Mouse (Mus musculus): ENCODE results near the gene Glcci1.

The Glcci1 gene

GRCm38 (mm10) chr6:8631986-8632632 is 122.7 kb downstream of the Glcci1 start:
- in situ Hi-C loops (cut with MboI; ENCODE audit: low pct_unique_long_range_greater_than_20kb in 1 of 2, low sequenced_read_pairs in 2 of 2, unreplicated experiment in 1 of 2), result no loop called here

DNA sequence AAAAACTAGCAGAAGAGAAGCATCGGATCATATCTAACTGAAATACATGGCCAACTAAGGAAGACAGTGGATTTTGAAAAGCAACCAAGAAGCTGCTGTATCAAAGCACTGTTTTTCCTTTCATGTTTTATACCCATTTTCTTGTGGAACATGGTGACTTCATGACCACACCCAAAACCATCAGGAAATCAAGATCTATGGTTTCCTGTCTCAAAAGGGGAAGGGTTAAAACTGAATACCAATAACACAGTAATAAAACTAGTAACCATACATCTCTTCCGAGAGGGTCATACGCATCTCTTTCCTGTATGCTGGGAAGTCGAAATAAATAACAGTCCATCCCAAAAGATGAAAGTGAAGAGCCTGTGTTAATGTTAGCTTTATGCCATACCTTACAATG is 123.3 kb downstream of the Glcci1 start:
- in situ Hi-C loops (cut with MboI; ENCODE audit: low pct_unique_long_range_greater_than_20kb in 1 of 2, low sequenced_read_pairs in 2 of 2, unreplicated experiment in 1 of 2), result no loop called here

- in situ Hi-C loops (cut with MboI; ENCODE audit: low pct_unique_long_range_greater_than_20kb in 1 of 2, low sequenced_read_pairs in 2 of 2, unreplicated experiment in 1 of 2), result no loop called here
Observed at GRCm38 (mm10) chr6:8638122-8638521, 128.7 kb downstream of the Glcci1 start.

DNA sequence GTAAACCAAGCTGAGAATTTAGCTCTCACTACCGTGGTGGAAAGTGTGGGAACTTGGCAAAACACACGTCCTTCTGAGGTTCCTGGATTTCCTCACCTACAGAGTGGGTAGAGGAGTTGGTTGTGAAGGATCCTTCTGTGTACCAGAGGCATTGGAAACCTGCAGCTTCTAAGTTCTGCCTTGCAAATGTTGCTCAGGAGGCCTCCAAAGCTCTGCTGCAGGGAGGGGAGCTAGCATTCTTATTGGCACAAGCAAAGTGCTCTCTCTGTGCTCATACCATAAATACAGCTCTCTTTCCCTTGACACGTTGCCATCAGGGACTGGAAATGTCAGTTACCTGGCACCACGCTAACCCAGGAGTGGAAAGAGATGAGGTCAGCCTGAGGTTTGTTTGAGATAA is 129.5 kb downstream of the Glcci1 start:
- in situ Hi-C loops (cut with MboI; ENCODE audit: low pct_unique_long_range_greater_than_20kb in 1 of 2, low sequenced_read_pairs in 2 of 2, unreplicated experiment in 1 of 2), result no loop called here

DNA sequence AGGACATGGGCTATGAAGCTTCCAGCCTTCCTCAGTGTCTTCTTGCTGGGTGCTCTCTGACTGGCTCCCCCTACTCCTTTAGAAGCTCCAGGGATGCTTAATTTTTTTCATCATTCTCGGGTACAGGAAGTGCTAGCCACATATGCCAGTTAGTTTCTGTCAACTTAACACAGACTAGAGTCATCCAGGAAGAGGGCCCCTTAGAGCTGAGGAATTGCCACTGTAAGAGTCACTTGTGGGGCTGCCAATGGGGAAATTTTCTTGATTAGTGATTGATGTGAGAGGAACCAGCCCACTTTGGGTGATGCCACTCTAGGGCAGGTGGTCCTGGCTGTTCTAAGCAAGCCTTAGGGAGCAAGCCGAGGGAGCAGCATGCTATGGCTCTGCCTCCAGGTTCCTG is 130.1 kb downstream of the Glcci1 start:
- in situ Hi-C loops (cut with MboI; ENCODE audit: low pct_unique_long_range_greater_than_20kb in 1 of 2, low sequenced_read_pairs in 2 of 2, unreplicated experiment in 1 of 2), result no loop called here

DNA sequence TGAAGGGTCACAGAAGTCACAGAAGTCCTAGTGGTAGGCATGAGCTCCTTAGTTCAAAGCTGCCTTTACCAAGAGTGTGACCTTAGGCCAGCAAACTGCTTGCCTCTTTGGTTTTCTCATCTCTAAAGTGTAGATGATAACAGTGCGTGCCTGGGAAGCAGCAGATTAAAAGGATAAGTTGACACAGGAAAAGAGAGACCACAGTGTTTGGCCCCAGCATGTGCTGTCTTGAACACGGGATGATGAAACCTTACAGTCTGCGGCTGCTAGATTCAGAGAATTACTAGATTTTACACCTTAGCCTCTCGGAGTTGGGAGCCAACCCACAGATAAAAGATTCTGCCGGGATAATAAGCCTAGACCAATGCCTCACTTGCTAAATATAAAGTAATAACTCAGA is 131.5 kb downstream of the Glcci1 start:
- in situ Hi-C loops (cut with MboI; ENCODE audit: low pct_unique_long_range_greater_than_20kb in 1 of 2, low sequenced_read_pairs in 2 of 2, unreplicated experiment in 1 of 2), result no loop called here

GRCm38 (mm10) chr6:8644703-8645102 is 135.3 kb downstream of the Glcci1 start:
- in situ Hi-C loops (cut with MboI; ENCODE audit: low pct_unique_long_range_greater_than_20kb in 1 of 2, low sequenced_read_pairs in 2 of 2, unreplicated experiment in 1 of 2), result no loop called here

GRCm38 (mm10) chr6:8645708-8646107 is 136.3 kb downstream of the Glcci1 start:
- in situ Hi-C loops (cut with MboI; ENCODE audit: low pct_unique_long_range_greater_than_20kb in 1 of 2, low sequenced_read_pairs in 2 of 2, unreplicated experiment in 1 of 2), result no loop called here
